Mouse (Mus musculus) spleen, postnatal 14 days (tissue): ENCODE data around the gene Gse1.

ENCODE experiments used
- DNase-seq, 2 experiments: peaks; one replicate each; pipeline ENCODE4 v3.0.0; 2021 to 2022; ENCODE audit warnings: low spot score in 2 of 2

Gene Gse1

GRCm38 (mm10) chr8:120513638-120514461 lies 285.6 kb downstream of the Gse1 start:
- DNase-seq = no peak

DNA sequence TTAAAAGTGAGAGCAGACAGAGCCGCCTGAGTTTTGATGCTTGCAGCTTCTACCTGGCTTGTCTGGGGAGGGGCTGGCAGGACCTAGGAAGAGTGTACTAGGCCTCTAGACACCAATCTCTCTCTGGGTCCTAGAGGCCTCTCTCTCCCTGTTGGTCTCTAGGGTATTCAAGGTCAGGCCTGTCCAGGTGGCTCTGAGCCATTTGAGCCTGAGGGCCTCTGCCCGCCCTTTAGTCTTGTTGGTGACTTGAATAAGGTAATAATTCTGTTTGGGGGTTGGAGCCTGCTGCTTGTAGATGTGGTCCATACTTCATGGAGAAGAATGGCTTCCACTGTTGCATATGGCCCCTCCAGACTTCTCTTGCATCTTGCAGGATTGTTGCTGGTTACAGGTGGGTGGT lies 287.0 kb downstream of the Gse1 start:
- no peak for DNase-seq

DNA sequence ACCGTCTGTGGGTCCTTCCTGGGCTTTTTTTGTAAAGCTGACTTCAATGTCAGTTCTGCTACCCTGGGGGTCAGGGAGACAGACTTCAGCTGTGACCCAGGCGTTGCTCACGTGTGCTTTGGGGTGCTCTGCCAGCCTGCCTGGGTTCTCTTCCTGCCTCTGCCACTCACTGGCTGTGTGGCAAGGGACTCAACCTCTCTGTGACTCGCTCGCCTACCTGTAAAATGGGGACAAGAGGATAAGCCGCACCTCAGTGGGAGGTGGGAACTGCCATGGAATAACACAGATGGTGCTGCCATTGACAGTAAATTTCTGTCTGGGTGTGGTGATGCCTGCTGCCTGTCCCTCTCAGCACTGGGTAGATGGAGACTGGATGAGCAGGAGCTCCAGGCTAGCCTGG lies 287.4 kb downstream of the Gse1 start:
- DNase-seq = no peak

DNA sequence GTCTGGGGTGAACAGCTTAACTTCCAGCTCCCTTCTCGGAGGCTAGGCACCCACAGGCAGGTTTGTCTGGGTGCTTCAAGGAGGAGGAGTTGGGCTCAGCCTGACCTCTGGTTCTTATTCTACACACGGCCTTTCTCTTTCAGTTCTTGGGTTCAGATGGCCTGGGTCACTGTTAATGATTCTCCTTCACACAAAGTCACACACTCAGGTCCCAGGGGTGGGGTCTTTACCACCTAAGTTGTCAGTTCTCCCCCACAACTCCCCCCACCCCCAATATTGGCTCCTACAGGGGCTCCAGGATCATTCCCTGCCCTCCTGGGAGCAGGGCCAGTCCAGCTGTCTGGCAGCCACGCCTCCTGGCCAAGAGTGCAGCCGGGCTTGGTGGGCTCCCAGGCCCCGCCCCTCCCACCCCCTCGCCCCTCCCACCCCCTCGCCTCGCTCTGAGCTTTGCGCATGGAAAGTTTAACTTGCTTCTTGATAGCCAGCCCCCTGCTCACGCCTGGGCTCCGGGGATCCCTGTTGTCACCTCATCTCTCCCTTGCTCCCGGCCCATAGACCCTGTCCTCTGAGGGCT lies 288.0 kb downstream of the Gse1 start:
- DNase-seq = no peak

GRCm38 (mm10) chr8:120517666-120518410 lies 289.6 kb downstream of the Gse1 start:
- no peak for DNase-seq

- DNase-seq = no peak
Observed at GRCm38 (mm10) chr8:120518736-120519534, 290.7 kb downstream of the Gse1 start.

GRCm38 (mm10) chr8:120520287-120520686 lies 292.0 kb downstream of the Gse1 start:
- no peak for DNase-seq

DNA sequence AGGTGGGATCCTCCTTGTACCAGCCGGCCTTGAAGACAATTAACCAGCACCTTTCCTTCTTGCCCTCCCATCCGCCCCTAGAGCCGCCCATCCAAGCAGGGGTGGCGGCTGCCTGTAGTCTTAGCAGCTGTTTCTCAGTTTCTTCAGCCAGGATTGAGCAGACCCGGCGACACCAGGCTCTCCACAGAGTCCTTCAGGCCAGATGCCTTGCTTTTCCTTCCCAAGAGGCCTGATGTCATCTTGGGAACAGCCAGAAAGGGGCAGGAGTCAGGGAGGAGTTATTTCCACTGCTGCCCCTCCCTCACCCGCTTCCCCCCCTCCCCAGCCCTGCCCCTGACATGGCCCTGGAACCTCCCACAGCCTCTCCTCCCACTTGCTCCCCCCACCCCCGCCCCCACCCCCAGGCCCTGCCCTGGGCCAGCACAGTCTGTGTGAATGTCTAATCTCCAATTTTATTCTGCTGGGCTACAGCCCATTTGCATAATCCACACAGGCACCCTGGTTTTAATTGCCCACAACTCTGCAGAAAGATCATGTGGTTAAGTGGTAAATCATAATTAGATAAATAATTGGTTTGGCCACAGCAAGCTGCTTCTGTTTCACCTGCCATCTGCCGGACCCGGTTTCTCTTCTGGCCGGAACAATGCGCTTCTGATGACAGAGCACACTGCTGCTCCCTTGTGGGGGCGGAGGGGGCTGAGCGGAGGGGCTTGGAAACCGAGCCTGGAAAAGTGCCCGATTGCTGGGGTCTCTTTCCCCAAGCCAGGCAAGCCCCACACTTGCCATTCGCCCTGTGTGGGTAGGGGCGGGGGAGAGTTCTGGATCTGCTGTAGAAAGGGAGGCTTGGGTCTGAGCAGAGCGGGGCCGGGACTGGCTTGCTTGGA lies 292.7 kb downstream of the Gse1 start:
- DNase-seq = no peak

DNA sequence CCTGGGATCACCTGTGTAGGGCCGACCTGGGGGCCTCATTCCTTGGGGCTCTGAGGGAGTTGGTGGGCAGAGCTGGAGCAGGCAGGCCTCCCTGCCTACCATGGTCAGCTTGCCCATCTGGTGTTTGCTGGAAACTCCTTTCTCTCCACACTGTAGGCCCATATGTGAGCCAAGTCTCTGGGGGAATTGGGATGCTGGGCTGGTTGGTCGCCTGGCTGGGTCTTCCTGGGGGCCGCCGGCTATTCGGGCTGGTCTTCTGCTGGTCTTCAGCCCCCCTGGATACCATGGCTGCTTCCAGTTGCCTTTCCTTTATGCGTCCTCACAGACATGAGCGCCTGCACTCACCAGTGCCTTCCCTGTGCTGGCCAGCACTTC lies 293.3 kb downstream of the Gse1 start:
- DNase-seq = no peak

- DNase-seq = no peak
Observed at GRCm38 (mm10) chr8:120523641-120524040, 295.4 kb downstream of the Gse1 start.

- no peak for DNase-seq
Observed at GRCm38 (mm10) chr8:120525135-120525534, 296.9 kb downstream of the Gse1 start.

GRCm38 (mm10) chr8:120525832-120526231 lies 297.6 kb downstream of the Gse1 start:
- DNase-seq = no peak

GRCm38 (mm10) chr8:120526577-120526976 lies 298.3 kb downstream of the Gse1 start:
- DNase-seq = no peak

- DNase-seq = no peak
Observed at GRCm38 (mm10) chr8:120528332-120528731, 300.1 kb downstream of the Gse1 start.

DNA sequence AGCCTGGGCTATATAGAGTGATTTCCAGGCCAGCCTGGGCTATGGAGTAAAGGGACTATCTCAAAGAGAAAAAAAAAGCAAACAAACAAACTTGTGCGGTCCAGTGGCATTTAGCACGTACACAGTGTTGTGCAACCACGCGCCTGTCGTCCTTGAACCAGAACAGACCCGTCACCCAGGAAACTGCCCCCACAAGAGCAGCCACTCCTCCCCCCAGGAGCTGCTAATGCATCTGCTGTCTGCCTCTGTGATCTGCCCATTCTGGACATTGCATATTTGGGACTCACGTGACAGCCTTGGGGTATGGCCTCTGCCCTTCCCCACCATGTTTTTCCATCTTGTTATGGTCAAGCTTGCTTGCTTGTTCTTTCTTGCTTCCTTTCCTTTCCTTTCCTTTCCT lies 301.0 kb downstream of the Gse1 start:
- no peak for DNase-seq

GRCm38 (mm10) chr8:120530954-120531656 lies 302.8 kb downstream of the Gse1 start:
- DNase-seq = no peak

DNA sequence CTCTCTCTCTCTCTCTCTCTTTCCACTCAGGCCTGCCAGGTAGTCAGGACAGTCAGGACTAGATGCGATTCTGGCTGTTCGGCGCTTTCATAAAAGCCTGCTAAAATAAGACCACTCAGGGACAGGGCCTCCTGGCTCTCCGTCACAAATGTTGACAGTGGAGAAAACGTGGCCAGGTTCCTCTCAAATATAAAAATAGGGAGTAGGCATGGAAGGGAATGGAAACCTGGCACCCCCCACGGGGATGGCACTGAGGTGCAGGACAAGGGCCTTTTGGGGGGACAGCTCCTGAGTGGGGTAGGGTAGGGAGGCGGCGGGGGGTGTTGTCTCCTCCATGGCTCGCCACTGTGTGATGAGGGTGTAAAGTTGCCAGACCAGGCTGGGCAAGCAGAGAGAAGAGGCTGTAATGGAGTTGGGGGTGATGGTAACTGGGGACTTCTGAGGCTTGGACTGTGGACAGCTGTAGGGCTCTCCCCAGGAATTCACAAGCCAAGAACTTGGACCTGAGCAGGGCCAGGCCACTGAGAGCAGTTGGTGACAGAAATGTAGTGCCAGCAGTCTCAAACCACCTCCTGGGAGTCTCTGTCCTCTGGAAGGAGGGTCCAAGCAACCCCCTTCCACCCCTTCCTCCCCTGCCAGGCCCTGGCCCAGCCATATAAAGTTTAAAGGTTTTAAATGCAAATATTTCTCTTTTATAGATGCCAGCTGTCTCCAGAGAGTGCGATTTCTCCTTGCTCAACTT lies 303.7 kb downstream of the Gse1 start:
- DNase-seq = no peak

- peak in 1 of 2 experiments; percentile 28 for DNase-seq
Observed at GRCm38 (mm10) chr8:120532517-120533215, 304.4 kb downstream of the Gse1 start.

DNA sequence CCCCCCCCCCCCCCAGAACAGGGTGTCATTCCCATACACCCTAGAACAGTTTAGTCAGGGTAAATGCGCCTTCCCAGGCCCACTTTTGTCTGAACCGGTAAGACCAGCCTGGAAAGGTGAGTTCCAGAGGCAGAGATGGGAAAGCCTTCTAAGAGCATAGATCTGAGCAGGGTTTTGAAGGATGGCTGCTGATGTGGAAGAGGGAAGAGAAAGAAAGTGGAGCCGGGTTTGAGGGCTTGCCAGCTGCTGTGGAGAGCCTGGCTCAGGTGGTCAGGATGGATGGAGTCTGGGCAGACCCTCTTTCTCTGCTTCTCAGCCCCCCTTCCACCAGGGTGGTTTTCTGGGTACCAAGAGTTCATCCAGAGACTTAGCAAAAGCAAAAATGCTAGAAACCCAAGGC lies 305.1 kb downstream of the Gse1 start:
- no peak for DNase-seq
